Mouse (Mus musculus) olfactory bulb, adult 2 months (tissue): Measurements from ENCODE around the gene Rgl1. TPM values are rescaled to one million over a fixed set of nuclear protein-coding genes. Genes with fewer than 3 reads are reported as not detected.
"Not testable (repeated sequence)": the region's sequence is repeated elsewhere in the genome, so short reads cannot be mapped to it uniquely, and the experiment has no call there.

ENCODE experiments used
- H3K27ac ChIP-seq: fragments of 200-500 bp; 2 replicates; pipeline ENCODE4 v1.5.1; 2012; ENCODE audit warnings: low read depth, low read length; ENCODE audit not compliant: insufficient read depth
- H3K4me1 ChIP-seq: fragments of 200-500 bp; 2 replicates; pipeline ENCODE4 v1.6.1; 2012; ENCODE audit warnings: low read length; ENCODE audit not compliant: control insufficient read depth, insufficient read depth
- H3K4me3 ChIP-seq: fragments of 200-500 bp; 2 replicates; pipeline ENCODE4 v1.5.1; 2012; ENCODE audit warnings: mild to moderate bottlenecking, low read depth, low read length, moderate library complexity; ENCODE audit not compliant: insufficient read depth
- CTCF ChIP-seq: fragments of 200-500 bp; IDR thresholded peaks from 2 replicates; pipeline ENCODE4 v1.5.1; 2012; ENCODE audit warnings: low read depth, mild to moderate bottlenecking, low read length, moderate library complexity; ENCODE audit not compliant: insufficient read depth
- POLR2A ChIP-seq: fragments of 200-500 bp; IDR thresholded peaks from 2 replicates; pipeline ENCODE4 v1.6.1; 2012; ENCODE audit warnings: mild to moderate bottlenecking, low read depth, low read length, moderate library complexity; ENCODE audit not compliant: insufficient read depth
- WGBS: fragments of 180-500 bp; shearing (Covaris S2); methylation state at CpG from one replicate; pipeline ENCODE4 v1.1.7; 2018; 5-methylcytosine and 5-hydroxymethylcytosine counted together
- polyA plus RNA-seq: library from polyadenylated mRNA; stranded (reverse); fragments of >200 nt; gene quantifications from 2 replicates; pipeline ENCODE4 v1.2.4, GENCODE M21; 2012; ENCODE audit warnings: low replicate concordance; ENCODE audit not compliant: missing spikeins, insufficient read depth, insufficient read length

Rgl1 gene
- polyA plus RNA-seq, 1 experiment, result not detected

DNA sequence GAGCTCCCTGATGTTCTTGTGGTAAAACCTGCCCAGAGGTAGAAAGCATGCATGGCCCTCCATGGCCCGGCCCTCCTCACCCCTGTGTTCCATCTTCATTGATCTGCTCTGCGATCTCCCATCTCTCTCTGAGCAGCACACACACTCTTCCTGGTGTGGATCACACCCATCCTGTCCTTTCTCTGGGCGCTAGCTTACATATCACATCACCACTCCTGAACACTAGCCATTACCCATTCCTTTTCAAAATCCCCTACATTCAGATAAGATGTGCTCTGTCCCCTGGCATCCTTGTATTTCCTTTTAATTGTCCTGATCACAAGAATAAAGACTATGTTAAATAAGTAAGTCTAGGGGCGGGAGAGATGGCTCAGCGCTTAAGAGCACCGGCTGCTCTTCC is 111.3 kb downstream of the Rgl1 start:
- Histone ChIP-seq H3K27ac (no peak overlapping the region), H3K4me3 (no peak overlapping the region), H3K4me1 (no peaks in the 10 kb centered on the region; the same call in 1 of the 2 replicates)
- no peak for TF ChIP-seq POLR2A
- TF ChIP-seq CTCF, result no peak
- WGBS, result 94% methylated on average over 6 of the region's 6 CpGs

DNA sequence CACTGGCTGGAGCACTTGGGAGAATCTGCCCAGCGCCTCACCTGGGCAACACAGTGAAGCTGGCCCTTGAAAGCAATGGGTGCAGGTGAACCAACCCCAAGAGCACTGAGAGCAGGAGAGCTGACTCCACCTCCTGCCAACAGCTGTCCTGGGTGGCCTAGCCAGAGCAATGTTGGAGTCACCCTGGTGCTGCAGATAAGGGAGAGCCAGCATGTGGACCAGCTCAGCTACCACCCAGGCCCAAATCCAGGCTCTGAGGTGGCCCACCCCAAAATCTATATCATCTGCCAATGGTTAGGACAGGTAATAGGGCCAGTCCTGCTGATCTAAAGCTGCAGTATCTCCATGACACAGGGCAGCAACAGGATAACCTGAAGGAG is 114.7 kb downstream of the Rgl1 start:
- TF ChIP-seq POLR2A, result no peak
- no peak for TF ChIP-seq CTCF
- Histone ChIP-seq H3K4me1 (no peaks in the 10 kb centered on the region; the same call in 1 of the 2 replicates), H3K27ac (no peak overlapping the region), H3K4me3 (no peak overlapping the region)
- WGBS, result 89% methylated on average over 1 of the region's 1 CpGs

DNA sequence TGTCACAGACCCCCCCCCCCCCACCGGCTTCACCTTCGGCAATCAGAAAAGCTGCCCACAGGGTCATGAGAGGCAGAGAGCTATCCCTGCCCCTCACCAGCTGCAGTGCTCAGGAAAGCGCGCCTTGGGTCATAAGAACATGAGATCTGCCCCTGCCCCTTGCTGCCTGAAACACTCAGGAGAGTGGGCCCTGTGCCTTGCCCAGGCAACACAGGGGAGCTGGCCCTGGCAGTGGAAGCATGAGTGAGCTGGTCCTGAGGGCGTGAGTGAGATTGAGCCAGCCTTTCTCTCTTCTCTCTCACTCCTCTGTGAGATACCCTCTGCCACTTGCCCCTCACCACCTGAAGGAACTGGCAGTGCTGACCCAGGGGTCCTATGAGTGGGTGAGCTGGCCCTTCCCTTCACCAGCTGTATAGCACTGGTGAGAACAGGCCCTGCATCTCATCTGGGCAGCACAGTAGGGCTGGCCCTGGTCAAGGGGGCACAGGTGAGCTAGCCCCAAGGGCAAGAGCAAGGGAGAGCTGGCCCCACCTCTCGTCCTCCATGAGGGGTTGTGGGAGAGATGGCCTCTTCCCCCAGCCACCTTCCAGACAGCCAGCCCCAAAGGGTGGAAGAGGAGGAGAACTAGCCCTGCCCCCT is 115.2 kb downstream of the Rgl1 start:
- TF ChIP-seq CTCF (no peak), POLR2A (no peak)
- Histone ChIP-seq H3K4me3 (no peak overlapping the region), H3K27ac (no peak overlapping the region), H3K4me1 (no peaks in the 10 kb centered on the region; the same call in 1 of the 2 replicates)
- WGBS, result 92% methylated on average over 6 of the region's 6 CpGs

DNA sequence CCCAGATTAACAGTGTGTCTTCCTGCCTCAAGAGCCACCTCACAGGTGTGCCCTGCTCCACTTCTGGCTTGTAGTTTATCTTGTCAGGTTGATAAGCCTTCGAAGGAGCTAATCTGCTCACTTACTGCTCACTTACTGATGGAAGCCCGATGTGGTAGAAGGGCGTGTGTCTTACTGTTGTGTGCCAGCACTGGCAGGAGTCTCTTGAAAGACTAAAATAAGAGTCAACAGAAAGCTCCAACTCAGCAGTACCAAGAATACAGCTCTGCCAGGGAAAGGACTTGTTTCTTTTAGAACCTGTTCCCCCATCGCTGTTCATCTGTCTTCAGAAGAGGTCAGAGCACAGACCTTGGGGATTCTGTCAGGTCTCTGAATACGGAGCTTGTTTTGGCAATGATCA is 118.1 kb downstream of the Rgl1 start:
- TF ChIP-seq CTCF (no peak), POLR2A (no peak)
- H3K4me1 ChIP-seq, result no peaks in the 10 kb centered on the region
- WGBS, result 81% methylated on average over 5 of the region's 5 CpGs

DNA sequence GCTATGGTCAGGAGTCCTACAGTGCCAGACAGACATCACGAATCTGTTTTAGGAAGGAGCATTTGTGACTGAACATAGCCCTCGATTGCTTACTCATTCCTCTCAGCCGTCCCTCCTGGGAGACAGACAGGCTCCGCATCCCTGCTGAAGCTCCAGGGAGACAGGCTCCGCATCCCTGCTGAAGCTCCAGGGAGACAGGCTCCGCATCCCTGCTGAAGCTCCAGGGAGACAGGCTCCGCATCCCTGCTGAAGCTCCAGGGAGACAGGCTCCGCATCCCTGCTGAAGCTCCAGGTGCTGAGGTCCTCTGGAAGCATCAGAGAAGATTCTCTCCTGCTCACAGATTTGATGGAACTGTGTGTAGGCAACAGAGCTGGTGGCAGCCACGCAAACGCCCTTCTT is 123.9 kb downstream of the Rgl1 start:
- whole genome bisulfite sequencing, result 67% methylated on average over 10 of the region's 10 CpGs
- H3K4me1 ChIP-seq, result peaks cover 10% of the 10 kb centered on the region
- not testable (repeated sequence) for H3K27ac ChIP-seq, H3K4me3 ChIP-seq

More for the DNA sequence above, 118.1 kb downstream of the Rgl1 start:
- Histone ChIP-seq H3K4me3 (no peak overlapping the region), H3K27ac (no peak overlapping the region)

DNA sequence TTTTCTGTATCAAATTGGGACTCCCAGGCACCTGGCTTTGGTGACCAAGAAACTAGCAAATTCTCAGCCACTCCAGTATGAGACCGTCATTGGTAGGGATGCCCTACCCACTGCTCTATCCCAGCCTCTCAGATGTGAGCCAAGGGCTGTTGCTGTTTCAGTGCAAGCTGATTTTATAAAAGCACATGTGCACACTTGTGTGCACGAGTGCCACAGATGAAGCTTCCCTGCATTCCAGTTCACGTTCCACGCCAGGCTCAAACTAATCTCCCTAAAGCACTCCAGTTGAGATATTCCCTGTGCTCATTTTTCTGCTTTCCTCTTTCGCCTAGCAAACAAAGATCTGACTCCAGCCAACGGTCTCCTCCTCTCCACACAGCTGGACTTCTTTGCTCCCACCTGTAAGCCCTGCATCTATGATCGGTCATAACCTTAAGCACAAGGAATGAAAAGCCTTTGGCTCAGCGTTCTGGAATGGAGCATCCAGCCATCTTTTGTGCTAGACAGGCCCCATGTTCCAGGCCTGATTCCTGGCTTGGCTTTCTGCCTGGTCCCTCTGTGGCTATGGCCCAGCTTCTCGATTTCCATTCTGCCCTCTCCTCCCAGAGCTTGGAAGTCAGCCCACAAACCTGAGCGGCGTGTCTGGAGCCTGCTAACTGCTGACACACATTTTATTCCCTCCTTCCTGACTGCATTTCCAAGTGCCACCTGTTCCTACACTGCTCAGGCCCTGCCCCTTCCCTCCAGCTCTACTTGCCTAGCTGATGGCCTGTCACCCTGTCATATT is 125.8 kb downstream of the Rgl1 start:
- Histone ChIP-seq H3K27ac (no peak overlapping the region), H3K4me1 (peaks cover 10% of the 10 kb centered on the region)
- WGBS, result 51% methylated on average over 11 of the region's 11 CpGs

DNA sequence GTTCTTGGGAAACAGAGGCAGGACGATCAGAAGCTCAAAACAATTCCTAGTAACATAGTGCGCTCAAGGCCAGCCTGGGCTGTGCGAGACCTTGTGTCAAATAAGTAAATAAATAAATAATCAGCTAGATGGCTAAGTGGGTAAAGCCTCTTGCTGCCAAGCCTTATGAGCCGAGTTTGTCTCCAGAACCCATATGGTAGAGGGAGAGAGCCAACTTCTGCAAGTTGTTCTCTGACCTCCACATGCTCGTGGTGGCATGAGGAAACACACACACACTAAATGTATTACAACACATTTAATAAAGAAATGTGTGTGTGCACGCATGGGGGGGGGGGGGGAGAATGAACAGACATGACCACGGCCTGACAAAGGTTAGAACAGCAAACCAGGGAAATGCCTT is 126.8 kb downstream of the Rgl1 start:
- TF ChIP-seq CTCF (no peak), POLR2A (no peak)
- 95% methylated on average over 7 of the region's 7 CpGs for WGBS
- peaks cover 10% of the 10 kb centered on the region for H3K4me1 ChIP-seq
- no peak overlapping the region for H3K4me3 ChIP-seq
- no peak overlapping the region for H3K27ac ChIP-seq

More for the DNA sequence above, 125.8 kb downstream of the Rgl1 start:
- no peak overlapping the region for H3K4me3 ChIP-seq
- no peak for TF ChIP-seq POLR2A

DNA sequence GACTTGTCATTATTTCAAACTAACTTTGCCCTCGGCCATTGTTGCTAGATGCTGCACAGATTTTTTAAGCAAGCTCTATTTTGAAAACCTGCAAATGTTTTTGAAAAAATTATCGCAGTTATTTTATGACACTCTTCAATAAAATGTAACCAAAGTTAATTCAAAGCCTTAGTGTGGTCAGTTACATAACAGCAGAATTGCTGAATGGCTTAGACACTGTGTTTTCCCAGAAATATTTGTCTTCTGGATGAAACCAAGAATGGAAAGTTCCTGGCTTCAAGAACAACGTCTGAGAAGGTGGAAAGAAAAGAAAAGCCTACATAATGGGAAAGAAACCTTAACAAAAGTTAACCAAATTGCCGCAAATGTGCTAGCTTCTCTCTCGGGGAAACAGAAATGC is 131.5 kb downstream of the Rgl1 start:
- no peak overlapping the region for H3K27ac ChIP-seq
- no peaks in the 10 kb centered on the region for H3K4me1 ChIP-seq
- 59% methylated on average over 5 of the region's 5 CpGs for WGBS
- TF ChIP-seq CTCF, result no peak
- TF ChIP-seq POLR2A, result no peak
- H3K4me3 ChIP-seq, result no peak overlapping the region

DNA sequence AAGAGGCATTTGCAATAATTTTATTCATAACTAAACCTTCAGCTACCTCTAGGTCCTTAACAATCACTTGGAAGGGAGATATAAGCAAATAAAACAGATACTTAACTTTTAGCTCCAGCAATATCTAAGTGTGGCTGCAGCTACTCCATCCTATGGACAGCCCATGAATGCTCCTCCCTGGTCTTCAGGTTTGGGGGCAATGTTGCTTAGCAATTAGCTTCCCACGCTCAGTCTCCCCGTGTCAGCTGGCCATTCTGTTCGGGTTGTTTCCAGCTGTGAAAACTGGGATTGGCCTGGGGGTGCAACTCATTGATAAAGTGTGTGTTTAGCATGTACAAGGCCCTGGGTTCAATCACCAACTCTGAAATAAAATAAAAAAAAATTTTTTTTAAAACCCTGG is 136.4 kb downstream of the Rgl1 start:
- WGBS, result 64% methylated on average over 3 of the region's 3 CpGs
- H3K4me3 ChIP-seq, result no peak overlapping the region
- no peaks in the 10 kb centered on the region for H3K4me1 ChIP-seq

More for the DNA sequence above, 136.4 kb downstream of the Rgl1 start:
- no peak for TF ChIP-seq POLR2A
- no peak for TF ChIP-seq CTCF
- no peak overlapping the region for H3K27ac ChIP-seq
